Mouse (Mus musculus): ENCODE data around the gene Ptp4a2.
"Not testable (repeated sequence)": the region's sequence is repeated elsewhere in the genome, so short reads cannot be mapped to it uniquely, and the experiment has no call there.

Ptp4a2 gene

DNA sequence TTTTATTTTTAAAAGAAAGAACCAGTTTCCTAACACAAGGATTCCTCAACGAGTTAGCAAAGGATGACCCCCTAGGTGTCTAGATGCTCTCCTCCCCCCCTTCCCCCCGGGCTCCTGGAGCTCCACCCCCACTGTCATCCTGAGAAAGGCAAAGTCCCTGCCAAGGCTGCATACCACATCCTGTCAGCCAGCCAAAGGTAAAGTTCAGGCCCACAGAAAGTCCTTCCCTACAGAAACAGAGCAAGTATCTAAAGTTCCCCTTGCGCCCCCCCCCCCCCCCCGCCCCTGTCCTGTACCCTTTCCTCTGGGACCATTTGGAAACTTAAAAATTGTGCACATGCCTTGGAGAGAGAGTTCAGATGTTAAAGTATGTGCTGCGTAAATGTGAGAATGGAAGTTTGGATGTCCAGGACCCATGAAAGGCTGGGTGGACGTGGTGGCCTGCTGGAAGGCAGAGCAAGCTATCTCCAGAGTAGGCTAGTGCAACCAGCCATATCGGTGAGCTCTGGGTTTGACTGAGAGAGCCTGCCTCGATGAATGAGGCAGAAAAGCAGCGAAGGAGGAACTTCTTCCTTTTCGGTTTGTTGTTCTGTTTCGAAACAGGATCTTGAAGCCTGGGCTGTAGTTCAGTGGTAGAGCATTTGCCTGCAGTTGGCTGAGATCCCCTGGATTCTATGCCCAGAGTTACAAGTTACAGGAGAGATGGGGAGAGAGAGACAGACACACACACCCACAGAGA is 71.7 kb downstream of the Ptp4a2 start:
- DNase-seq (ENCODE audit: low read depth, low spot score), result peak; percentile 80

DNA sequence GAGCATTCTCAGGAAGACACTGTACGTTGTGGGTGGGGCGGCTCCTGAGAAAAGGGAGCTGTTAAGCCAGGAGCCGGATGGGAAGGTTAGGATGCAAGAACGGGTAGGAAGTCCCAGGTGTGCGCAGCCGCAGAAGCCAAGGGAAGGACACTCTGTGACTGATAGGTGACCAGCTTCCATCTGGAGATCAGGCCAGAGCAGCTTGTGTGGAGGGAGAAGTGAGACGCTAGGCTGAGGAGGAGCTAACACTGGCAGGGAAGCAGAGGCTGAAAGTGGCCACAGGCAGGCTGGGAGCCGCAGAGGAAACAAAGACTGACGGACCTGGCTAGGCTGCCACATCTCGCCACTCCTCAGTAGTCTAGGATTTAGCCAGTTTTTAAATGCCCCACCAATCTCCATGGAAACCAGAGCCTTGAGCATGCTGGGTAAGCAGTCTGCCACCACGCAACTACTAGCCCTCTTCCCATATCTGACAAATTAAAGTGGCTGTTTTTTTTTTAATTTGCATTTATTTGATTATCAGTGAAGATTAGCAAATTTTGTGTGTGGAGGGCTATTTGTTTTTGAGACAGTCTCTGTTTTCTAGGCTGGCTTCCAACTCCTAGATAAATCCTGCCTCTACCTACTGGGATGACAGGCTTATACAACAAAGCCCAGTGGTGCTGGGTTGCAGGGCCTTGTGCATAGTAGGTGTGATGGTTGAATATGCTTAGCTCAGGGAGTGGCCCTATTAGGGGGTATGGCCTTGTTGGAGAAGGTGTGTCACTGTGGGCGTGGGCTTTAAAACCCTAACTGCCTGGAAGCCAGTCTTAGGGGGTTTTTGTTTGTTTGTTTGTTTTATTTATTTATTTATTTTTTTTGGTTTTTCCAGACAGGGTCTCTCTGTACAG is 73.3 kb downstream of the Ptp4a2 start:
- DNase-seq (ENCODE audit: low read depth, low spot score), result peak; percentile 17

DNA sequence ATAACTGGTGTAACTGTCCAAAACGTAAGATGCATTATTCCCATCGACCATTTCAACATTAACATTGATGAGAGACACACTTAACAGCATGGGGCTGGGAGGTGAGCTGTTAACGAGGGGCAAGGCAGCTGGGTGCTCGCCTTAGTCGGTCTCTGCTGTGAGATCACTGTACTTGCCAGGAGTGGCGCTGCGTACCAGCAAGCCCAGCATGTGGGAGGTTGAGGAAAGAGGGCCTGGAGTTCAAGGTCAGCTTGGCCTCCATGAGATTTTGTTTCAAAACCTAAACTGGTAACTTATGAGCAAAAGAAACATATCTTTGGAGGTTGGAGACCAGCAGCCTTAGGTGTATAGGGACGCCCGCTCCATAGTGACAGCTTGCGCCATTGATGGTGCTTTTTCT is 78.6 kb downstream of the Ptp4a2 start:
- no peak for DNase-seq (ENCODE audit: low read depth, low spot score)

DNA sequence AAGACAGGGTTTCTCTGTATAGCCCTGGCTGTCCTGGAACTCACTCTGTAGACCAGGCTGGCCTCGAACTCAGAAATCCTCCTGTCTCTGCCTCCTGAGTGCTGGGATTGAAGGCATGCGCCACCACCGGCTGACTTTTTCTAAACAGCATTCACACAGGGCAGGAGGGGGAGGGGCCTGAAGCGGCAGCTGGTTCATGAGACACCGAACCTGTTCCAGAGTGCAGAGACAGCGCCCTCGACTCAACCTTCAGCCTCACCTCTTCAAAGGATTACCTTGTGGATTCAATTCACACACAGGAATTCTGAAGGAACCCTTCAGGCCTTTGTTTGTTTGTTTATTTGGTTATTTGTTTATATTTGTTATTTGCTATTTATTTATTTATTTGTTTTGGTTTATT is 79.1 kb downstream of the Ptp4a2 start:
- DNase-seq (ENCODE audit: low read depth, low spot score), result no peak

DNA sequence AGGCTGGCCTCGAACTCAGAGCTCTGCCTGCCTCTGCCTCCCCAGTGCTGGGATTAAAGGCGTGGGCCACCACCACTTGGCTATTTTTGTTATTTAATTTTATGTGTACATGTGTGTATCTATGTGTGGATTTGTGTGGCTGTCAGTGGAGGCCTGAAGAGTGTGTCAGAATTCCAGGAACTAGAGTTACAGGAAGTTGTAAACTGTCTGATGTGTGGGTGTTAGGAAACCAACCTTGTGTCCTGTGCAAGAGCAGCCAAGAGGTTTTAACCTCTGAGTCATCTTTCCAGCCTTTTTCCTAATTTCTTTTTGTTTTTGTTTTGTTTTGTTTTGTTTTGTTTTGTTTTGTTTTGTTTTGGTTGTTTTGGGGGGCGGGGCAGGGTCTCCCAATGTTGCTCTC is 83.8 kb downstream of the Ptp4a2 start:
- no peak for DNase-seq (ENCODE audit: low read depth, low spot score)

GRCm38 (mm10) chr4:129898815-129899214 is 87.8 kb downstream of the Ptp4a2 start:
- not testable (repeated sequence) for DNase-seq (ENCODE audit: low read depth, low spot score)

All from CD4-positive, CD25-positive, alpha-beta regulatory T cell, adult 2 months (primary cell).